Mouse (Mus musculus) CD8-positive naive resting alpha-beta T cell, adult 2 months (primary cell): ENCODE data around the gene Zfp866.

ENCODE experiments used
- DNase-seq, 2 experiments: peaks; one replicate each; pipeline ENCODE4 v3.0.0; 2022; ENCODE audit warnings: low read depth in 2 of 2, low spot score in 2 of 2

Gene Zfp866

DNA sequence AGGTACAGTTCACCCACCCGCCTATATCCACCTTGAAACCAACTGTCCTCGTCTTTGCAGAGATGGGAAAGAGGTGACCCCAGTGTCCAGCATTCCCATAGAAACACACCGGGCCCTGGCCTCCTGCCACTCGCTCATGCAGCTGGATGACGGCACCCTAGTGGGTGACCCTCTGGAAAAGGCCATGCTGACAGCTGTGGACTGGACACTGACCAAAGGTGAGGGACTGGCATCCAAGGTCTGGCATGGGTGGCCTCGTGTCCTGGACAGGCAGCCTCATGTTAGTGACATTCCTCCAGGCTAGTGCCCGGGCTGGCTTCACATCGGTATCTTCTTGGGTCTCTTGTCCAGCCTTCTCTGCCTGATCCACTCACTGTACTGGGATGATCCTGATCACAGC, 8.3 kb upstream of the Zfp866 start:
- no peak for DNase-seq

DNA sequence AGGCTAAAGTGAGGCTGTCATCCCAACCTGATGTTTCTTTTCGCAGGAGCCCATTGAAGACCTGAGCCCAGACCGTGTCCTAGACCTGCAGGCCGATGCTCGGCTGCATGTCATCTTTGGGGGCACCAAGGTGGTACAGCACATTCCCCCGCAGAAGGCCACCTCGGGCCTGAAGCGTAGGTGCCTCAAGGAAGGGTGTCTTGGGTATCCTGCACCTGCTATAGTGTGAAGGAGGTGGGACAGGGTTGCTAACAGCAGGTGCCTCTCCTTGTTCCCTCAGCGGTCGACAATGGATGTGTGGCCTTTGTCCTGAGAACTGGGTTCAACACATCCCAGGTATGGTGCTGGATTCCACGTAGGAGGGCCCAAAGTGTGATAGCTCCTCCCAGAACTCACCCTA, 6.7 kb upstream of the Zfp866 start:
- no peak for DNase-seq

DNA sequence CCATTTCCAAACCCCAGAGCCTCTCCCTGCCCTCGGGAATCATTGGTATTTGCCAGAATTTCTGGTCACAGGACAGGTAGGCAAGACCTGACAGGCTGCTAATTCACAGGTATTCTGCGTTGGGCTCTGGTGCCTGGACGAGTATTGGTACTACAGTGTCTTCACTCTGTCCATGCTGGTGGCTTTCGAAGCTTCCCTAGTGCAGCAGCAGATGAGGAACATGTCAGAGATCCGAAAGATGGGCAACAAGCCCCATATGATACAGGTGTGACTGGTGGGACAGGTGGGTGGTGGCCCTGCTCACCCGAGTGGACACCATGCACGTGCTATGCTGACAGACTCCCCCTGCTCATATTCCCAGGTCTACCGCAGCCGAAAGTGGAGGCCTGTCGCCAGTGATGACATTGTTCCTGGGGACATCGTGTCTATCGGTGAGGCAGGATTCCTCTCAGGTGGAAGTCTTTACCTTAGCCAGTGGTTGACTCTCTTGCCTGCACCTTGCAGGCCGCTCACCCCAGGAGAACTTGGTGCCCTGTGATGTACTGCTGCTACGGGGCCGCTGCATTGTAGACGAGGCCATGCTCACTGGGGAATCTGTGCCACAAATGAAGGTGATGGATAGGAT, 5.9 kb upstream of the Zfp866 start:
- DNase-seq: no peak

DNA sequence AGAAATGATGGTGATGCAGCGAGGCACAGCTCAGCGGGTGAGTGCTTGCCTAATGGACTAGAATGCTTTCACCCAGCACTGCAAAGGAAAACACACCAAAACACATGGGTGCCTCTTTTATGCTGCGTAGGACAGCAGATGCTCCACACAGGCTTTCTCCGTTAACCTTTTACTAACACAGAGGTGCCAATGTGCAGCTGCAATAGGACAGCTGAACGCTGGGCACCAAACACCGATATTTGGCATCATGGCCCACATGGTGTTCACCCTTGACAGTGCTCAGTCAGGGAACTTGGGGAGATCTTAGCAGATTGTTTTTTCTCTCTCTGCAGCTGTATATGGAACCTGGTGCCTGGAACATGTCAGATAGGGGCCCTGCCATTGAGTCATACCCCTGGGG, 3.9 kb upstream of the Zfp866 start:
- no peak for DNase-seq

DNA sequence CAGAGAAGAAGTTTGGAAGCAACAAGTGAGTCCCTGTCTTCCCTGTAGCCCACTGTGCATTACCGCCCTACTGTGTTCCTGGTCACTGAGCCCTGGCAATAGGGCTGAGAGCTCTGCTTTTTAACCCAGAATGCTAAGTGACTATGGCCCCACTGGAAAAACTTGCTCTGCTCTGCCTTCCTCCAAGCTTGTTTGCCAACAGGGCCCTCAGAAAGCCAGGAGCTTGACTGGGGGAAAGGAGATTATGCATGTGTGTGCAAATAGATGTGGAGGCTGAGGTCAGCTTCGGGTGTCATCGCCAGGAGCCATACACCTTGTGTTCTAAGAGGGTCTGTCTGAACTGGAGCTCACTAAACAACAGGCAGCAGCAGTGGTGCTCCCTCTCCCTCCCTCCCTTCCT, 3.1 kb upstream of the Zfp866 start:
- DNase-seq: no peak

DNA sequence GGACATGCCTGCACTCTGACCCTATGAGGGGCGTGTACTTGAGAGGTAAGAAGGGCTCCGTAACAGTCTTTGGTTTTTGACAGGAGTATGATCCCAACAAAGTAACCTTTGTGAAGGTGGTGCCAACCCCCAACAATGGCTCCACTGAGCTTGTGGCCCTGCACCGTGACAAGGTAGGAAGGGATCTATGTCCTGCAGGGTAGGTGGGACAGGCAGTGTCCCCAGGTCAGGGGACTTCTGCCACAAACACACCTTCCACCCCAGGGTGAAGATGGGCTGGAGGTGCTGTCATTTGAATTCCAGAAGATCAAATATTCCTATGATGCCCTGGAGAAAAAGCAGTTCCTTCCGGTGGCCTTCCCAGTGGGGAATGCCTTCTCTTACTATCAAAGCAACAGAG, 2.7 kb upstream of the Zfp866 start:
- DNase-seq: no peak

DNA sequence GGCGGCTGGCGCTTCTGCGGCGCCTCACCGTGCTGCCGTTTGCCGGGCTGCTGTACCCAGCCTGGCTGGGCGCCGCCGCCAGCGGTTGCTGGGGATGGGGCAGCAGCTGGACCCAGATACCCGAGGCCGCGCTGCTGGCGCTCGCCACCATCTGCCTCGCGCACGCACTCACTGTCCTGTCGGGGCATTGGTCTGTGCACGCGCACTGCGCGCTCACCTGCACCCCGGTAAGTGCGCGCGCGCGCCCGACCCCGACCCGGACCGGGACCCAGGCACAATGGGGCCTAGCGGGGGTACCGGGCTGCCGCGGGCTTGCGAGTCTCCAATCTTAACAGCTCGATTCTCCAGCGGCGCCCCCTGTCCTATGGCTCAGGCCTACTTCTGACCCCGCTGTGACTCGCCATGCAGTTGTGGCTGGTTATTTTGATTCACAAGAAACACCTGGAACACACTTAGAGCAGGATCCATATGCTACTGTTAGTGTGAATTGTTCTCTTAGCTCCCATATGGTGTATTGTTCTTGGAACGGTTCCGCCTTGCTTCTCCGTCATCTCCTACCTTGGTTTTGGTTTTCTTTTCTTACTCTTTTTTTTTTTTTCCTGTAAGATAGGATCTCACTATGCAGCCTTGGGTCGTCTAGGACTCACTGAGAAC, 564 bp upstream of the Zfp866 start:
- peak; percentile 20 to 22 for DNase-seq

DNA sequence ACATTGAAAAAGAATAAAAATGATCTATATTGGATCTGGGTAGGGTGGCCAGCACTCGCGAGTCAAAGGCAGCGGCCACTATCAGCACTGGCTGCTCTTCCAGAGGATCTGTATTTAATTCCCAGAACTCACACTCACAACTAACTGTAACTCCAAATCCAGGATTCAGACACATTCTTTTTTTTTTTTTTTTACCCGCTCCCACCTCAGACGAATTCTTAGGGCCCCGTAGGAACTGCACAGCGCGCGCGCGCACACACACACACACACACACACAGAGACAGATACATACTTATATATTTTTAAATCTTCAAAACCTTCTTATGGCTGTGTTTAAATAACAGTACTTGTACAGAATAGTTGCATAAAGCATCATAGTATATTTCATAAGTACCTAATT, 614 bp downstream of the Zfp866 start:
- DNase-seq: no peak

DNA sequence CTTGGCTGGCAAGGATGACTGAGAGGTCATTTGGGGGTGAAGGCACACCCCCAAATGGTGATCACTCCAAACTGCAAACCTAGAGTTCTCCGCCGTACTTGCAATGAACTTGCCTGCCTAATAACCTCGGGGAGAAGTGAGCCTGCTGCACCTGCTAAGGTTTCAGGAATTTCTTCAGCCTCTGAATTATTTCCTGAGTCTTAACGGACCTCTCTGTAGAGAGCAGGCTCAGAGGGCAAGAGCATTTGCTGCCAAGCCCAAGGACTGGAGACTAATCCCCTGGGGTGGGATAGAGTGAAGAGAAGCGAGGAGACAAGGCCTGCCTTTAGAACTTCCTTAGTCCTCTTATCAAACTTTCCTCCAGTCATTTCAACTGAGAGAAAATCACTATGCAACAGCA, 1.2 kb downstream of the Zfp866 start:
- no peak for DNase-seq

DNA sequence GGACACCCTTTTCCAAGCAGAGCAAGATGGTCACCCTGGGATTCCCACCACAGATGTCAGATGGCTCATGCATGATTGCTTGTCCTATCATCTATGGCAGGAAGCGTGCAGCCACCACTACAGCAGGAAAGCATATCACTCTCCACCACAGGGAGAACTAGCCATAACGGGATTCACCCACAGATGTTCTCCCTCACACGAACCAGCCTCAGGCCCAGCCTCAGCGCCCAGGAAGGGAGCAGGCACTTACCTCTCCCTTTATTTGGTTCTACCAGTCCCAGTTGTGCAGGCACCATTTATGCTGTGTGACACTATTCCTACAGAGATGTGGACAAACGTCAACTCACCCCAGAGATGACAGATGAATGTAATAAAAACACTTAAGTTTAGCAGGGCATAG, 1.9 kb downstream of the Zfp866 start:
- no peak for DNase-seq

DNA sequence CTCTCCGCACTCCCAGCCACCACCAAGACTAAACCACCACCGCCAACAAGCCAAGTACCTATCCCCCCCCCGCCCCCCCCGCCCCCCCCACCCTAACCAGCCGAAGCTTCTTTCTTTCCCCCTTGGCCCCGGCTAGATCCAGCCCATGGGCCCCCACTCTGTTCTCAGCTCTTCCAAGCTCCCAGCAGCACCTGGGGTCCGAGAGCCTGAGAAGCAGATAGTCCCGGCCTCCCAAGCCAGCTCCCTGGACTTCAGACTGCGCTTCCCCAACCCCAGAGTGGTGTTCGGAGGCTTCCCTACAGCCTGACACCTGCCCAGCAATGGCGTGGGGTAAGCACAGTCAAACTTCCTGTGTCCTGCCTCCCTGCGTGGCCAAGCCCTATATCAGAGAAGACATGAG, 13.9 kb downstream of the Zfp866 start:
- DNase-seq: no peak

DNA sequence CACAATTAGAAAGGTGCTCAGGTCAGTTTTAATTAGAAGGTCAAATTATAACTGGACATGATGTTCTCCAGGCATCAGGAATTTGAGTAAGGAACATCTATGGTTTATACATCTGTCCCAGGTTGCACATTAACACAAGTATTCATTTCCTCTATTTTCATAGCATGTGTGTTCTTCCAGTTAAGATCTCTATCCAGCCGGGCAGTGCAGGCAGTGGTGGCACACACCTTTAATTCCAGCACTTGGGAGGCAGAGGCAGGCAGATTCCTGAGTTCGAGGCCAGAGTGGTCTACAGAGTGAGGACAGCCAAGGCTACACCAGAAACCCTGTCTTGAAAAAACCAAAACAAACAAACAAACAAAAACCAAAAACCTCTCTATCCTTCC, 15.8 kb downstream of the Zfp866 start:
- DNase-seq: no peak

DNA sequence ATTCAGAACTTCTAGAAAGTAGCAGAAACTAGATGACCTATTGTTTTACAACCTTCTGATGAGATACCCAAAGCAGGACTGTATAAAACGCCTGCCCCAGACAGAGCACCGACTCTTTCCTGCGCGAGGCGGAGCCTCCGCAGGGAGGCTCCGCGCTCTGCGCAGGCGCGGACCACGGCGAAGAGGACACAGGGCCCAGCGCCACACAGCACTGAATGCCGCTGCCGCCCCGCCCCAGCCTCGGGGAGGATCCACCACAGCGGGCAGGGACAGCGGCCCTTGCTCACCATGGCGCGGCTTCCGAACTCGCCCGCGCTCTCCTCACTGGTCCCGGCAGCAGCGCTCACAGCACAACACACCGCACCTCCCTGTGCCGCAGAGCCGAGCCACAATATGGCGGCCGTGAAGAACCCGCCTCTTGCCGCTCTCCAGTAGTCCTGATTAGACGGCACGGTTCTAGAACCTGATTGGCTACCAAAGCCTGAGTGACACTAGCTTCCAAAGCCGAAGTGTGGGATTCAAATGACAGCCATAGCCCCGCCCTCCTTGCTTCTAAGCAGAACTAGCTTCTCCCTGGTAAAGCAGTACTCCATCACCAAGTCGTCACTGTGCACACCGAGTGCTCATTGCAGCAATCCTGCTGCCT, 16.4 kb downstream of the Zfp866 start, which contains the start of gene Gm20422:
Gene Gm20422, minus strand, starts transcription at position 384 of the 646 bp plus-strand sequence.
- peak; percentile 76 to 86 for DNase-seq

DNA sequence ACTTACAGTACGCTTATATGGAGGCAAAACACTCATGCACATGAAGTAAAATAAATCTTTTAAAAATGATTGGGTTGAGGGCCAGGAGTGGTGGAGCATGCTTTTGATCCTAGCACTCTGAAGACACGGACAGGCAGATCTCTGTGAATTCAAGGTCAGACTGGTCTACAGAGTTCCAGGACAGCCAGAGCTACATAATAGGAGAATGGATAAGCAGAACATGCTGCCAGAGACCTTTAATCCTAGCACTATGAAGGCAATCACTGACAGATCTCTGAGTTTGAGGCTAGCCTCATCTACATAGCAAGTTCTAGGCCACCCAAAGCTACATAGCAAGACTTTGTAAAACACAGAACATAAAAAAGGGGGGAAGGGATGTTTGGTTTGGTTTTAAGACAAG, 18.9 kb downstream of the Zfp866 start:
- DNase-seq: no peak

DNA sequence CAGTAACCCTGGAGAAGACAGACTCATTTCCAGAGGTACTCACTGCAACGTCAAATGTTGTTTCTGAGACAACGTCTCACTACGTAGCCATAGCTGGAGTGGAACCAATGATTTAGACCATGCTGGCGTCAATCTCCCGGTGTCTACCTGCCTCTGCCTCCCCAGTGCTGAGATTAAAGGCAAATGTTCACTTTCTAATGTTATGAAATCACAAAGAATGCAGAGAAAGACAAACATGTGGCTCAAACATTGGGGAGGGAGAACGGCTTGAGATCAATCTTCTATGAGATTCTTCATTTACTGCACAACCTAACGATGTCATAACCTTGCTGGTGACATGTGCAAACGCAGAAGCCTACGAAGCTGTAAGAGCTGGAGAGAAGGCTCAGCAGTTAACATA, 19.8 kb downstream of the Zfp866 start:
- DNase-seq: no peak

DNA sequence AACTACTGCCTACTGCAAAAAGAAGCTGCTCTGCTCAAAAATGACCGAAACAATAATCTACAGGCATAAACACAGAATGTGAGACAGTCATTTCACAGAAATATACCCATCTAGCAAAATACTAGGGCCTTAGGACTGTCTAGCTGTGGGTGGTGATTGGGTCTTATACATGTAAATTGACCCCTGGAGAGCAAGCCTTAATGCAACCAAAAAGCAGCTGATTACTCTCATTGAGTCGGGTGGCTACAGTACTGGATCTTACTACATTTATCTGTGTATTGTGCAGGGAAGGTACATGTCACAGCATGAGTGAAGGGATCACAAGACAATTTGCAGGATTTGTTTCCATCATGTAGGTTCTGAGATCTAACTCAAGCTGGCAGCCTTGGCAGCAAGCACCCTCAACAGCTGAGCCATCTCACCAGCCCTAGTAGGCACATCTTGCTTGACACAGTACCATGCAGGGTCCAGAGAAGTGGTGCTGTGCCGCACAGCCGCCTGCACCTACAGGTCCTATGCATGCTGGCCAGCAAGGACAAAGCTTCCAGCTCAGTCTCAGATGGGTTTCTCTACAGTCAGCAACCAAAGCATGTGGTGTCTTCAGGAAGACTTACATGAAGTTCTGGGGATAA, 29.0 kb downstream of the Zfp866 start:
- no peak for DNase-seq

DNA sequence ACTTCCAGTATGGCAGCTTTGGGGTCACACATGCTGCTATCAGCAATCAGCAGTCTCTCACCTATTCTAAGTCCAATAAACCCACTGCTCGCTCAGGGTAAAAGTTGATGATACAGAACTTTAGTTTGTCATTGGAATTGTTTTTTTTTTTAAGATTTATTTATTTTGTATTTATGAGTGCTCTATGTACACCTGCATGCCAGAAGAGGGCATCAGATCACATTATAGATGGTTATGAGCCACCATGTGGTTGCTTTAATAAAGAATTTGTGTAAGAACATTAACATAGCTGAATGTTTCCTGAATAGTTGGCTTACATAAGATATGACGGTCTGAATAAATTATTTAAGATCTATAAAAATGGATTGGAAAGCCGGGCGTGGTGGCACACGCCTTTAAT, 32.7 kb downstream of the Zfp866 start:
- DNase-seq: no peak

DNA sequence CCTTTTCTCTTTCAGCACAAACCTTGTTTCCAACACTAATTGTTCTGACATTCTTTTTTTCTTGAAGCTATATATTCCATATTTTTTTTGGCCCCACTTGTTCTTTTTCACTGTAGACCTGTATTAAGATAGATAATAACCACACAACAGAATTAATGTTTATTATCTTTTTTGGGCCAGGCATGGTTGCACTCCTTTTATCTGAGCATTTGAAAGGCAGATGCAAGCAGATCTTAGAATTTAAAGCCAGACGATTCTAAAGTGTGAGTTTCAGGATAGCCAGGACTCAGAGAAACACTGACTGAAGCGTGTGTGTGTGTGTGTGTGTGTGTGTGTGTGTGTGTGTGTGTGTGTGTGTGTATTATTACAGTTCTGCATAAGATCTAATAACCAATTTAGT, 38.5 kb downstream of the Zfp866 start:
- DNase-seq: no peak

DNA sequence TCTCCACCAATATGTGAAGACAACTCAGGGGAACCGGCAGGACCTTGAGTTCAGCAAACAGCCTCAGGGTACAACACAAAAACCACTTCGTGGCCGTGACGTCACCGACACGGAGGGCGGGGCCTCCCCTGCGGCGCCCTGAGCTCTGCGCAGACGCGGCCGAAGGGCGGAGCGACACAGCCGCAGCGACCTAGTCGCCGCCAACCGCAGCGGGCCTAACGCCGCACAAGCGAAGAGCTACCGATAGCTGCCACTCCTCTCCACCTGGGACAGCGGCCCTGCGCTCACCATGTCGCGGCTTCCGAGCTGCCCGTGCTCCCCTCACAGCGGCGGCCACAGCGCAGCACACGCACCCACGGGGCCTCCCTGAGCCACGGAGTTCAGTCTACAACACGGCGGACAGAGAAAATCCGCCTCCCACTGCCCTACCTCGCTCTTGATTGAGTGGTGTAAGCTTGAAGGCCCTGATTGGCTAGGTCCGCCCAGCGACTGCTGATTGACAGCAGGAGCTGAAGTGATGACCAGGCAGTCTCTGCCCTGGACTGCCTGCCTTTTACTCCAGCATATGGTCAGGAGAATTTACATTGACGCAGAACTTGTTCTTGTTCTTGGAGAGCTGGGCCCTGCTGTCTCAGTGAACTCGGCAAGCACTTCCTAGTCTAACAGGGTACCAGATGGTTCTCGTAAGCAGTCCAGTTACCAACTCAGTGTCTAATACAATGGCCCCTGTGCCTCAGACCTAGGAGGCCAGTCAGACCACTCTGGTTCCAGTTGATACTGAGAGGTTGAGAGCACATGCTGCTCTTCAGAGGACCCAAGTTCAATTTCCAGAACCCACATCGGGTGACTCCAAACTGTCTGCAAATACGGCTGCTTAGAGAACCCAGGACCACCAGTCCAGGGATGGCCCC, 41.2 kb downstream of the Zfp866 start, which contains the start of gene Zfp963:
Gene Zfp963, minus strand, starts transcription at position 427 of the 911 bp plus-strand sequence.
- peak; percentile 94 to 98 for DNase-seq

DNA sequence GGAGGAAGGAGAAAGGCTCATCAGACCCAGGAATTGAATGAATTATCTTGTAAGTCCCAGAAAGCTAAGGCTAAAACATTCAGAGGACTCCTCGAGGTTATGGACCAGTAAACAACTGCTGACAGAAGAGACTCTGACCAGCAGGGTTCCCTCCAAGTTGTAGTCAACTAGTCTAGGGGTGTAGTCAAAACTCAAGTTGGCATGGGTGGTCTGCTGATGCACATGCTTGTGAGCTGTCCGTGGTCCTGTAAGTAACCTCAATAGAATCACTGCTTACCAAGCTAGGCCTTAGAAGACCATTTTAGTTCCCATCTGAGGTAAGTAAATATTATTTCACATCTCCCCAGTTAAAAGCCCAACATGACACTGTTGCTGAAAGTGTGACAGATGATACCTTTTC, 49.7 kb downstream of the Zfp866 start:
- no peak for DNase-seq

DNA sequence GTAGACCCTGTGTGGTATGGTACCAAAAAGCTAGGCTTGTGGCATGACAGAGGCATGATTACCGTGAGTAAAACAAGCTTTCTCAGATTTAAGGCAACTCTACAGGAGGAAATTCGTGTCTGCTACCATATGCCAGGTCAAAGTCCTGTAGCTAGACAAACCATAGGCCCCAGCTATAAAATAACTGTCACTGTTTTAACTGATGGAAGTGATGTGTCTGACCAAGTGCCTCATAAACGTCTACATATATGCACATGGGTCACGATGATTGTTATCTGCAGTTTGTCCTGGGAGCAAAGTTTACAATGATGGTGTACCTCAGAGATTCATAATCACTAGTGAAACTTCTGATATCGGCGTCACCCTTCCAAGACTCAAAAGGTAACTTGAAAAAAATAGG, 50.2 kb downstream of the Zfp866 start:
- no peak for DNase-seq
